Mouse (Mus musculus): ENCODE measurements around the gene Zfp811. TPM values are rescaled to one million over a fixed set of nuclear protein-coding genes. Genes with fewer than 3 reads are reported as not detected.

The Zfp811 gene
- total and polyA plus RNA-seq, 3 experiments = 0.06 to 0.23 (median 0.18) TPM

GRCm38 (mm10) chr17:32789244-32789643 lies 20.5 kb downstream of the Zfp811 start:
- no peak for DNase-seq
- Histone ChIP-seq H3K4me3 (no peak overlapping the region), H3K4me1 (ENCODE audit: control insufficient read depth, insufficient read depth, low read length) (peaks cover 9% of the 10 kb centered on the region), H3K27ac (no peak overlapping the region), H3K27me3 (ENCODE audit: control insufficient read depth, insufficient read depth, low read length) (no peaks in the 10 kb centered on the region), H3K36me3 (ENCODE audit: control insufficient read depth, insufficient read depth, low read length) (peaks cover 16% of the 10 kb centered on the region), H3K79me2 (replicated peaks; ENCODE audit: control insufficient read depth, insufficient read depth, low read length) (peaks cover 7% of the 10 kb centered on the region), H3K9ac (ENCODE audit: low read depth, low read length) (no peak overlapping the region)
- intact Hi-C loops (cut with DNase I) = loop anchor here (2.0 to 10.0 kb wide), 3 partner anchors 42 to 306 kb away; partner anchors contain the start of genes Cyp4f13 and Zfp799
- TF ChIP-seq EP300 (IDR thresholded peaks at IDR 0.05; ENCODE audit: insufficient read depth, low read depth, low read length) (no peak), CTCF (IDR thresholded peaks at IDR 0.05) (no peak), POLR2A (IDR thresholded peaks at IDR 0.05; ENCODE audit: insufficient read depth, low read depth, low read length) (no peak)
- WGBS = 73% methylated on average over 8 of the region's 8 CpGs

- WGBS = 6% methylated on average over 9 of the region's 9 CpGs
- Histone ChIP-seq H3K27me3 (ENCODE audit: control insufficient read depth, insufficient read depth, low read length) (no peaks in the 10 kb centered on the region), H3K27ac (no peak overlapping the region), H3K4me1 (ENCODE audit: control insufficient read depth, insufficient read depth, low read length) (peaks cover 10% of the 10 kb centered on the region), H3K36me3 (ENCODE audit: control insufficient read depth, insufficient read depth, low read length) (peaks cover 18% of the 10 kb centered on the region), H3K9ac (ENCODE audit: low read depth, low read length) (no peak overlapping the region), H3K4me3 (peak overlapping the region; percentile 90), H3K79me2 (replicated peaks; ENCODE audit: control insufficient read depth, insufficient read depth, low read length) (peaks cover 11% of the 10 kb centered on the region)
- intact Hi-C loops (cut with DNase I) = loop anchor here (2.0 to 10.0 kb wide), 3 partner anchors 42 to 306 kb away; partner anchors contain the start of genes Cyp4f13 and Zfp799
- TF ChIP-seq POLR2A (IDR thresholded peaks at IDR 0.05; ENCODE audit: insufficient read depth, low read depth, low read length) (no peak), CTCF (IDR thresholded peaks at IDR 0.05) (no peak), EP300 (IDR thresholded peaks at IDR 0.05; ENCODE audit: insufficient read depth, low read depth, low read length) (no peak)
- no peak for DNase-seq
These were observed 21.2 kb downstream of the Zfp811 start for GRCm38 (mm10) chr17:32788576-32788975.

- H3K4me3 ChIP-seq = peak within 1 kb of the TSS; percentile 90
- peak within 1 kb of the TSS; percentile 91 for H3K9ac ChIP-seq (ENCODE audit: low read depth, low read length)
- DNase-seq = peak; percentile 85 to 91
- peaks cover 21% of the 10 kb centered on the region for H3K36me3 ChIP-seq (ENCODE audit: control insufficient read depth, insufficient read depth, low read length)
- H3K27me3 ChIP-seq (ENCODE audit: control insufficient read depth, insufficient read depth, low read length) = no peaks in the 10 kb centered on the region
- intact Hi-C loops (cut with DNase I) = loop anchor here (2.0 to 10.0 kb wide), 3 partner anchors 43 to 307 kb away; partner anchors contain the start of genes Cyp4f13 and Zfp799
- WGBS = 0% methylated on average over 22 of the region's 22 CpGs
- H3K79me2 ChIP-seq (replicated peaks; ENCODE audit: control insufficient read depth, insufficient read depth, low read length) = peaks cover 13% of the 10 kb centered on the region
- TF ChIP-seq POLR2A (IDR thresholded peaks at IDR 0.05; ENCODE audit: insufficient read depth, low read depth, low read length) (peak; percentile 93), CTCF (IDR thresholded peaks at IDR 0.05) (no peak)
- peaks cover 10% of the 10 kb centered on the region for H3K4me1 ChIP-seq (ENCODE audit: control insufficient read depth, insufficient read depth, low read length)
- peak within 1 kb of the TSS; percentile 91 for H3K27ac ChIP-seq
These were observed 21.6 kb downstream of the Zfp811 start, which contains the start of gene Zfp871 for GRCm38 (mm10) chr17:32788094-32788559. Zfp871 (minus strand) TSS chr17:32788287.

- intact Hi-C loops (cut with DNase I) = loop anchor here (1.0 to 10.0 kb wide), 4 partner anchors 43 to 307 kb away; partner anchors contain the start of genes Cyp4f13, Zfp799 and Zfp870
- Histone ChIP-seq H3K79me2 (replicated peaks; ENCODE audit: control insufficient read depth, insufficient read depth, low read length) (peaks cover 13% of the 10 kb centered on the region), H3K9ac (ENCODE audit: low read depth, low read length) (peak overlapping the region; percentile 91), H3K27ac (peak overlapping the region; percentile 91), H3K4me3 (peak overlapping the region; percentile 90), H3K4me1 (ENCODE audit: control insufficient read depth, insufficient read depth, low read length) (peaks cover 10% of the 10 kb centered on the region), H3K36me3 (ENCODE audit: control insufficient read depth, insufficient read depth, low read length) (peaks cover 21% of the 10 kb centered on the region), H3K27me3 (ENCODE audit: control insufficient read depth, insufficient read depth, low read length) (no peaks in the 10 kb centered on the region)
- TF ChIP-seq EP300 (IDR thresholded peaks at IDR 0.05; ENCODE audit: insufficient read depth, low read depth, low read length) = no peak
- TF ChIP-seq POLR2A (IDR thresholded peaks at IDR 0.05; ENCODE audit: insufficient read depth, low read depth, low read length) = no peak
- TF ChIP-seq CTCF (IDR thresholded peaks at IDR 0.05) = no peak
- DNase-seq = no peak
- under 1% methylated on average over 31 of the region's 31 CpGs for WGBS
These were observed 22.2 kb downstream of the Zfp811 start for GRCm38 (mm10) chr17:32787436-32788093.

DNA sequence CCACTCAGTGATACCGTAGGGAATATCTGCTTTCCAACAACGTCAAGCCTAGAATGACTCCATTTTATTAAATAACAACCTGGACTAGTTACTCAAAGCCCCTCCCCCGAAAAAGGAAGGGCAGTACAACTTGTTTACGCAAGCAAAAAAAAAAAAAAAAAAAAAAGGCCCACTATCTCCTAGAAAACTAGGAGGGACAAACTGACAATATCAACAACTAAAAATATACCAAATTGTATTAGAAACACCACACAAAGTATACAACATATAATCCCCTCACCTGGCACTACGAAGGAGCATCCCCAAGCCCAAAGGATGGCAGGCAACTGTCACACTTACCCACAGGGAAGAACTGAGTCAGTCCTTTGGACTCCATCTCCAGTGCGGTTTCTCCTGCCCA lies 22.8 kb downstream of the Zfp811 start:
- H3K9ac ChIP-seq (ENCODE audit: low read depth, low read length) = peak overlapping the region; percentile 21
- TF ChIP-seq POLR2A (IDR thresholded peaks at IDR 0.05; ENCODE audit: insufficient read depth, low read depth, low read length) = no peak
- TF ChIP-seq CTCF (IDR thresholded peaks at IDR 0.05) = no peak
- no peak for TF ChIP-seq EP300 (IDR thresholded peaks at IDR 0.05; ENCODE audit: insufficient read depth, low read depth, low read length)
- no peaks in the 10 kb centered on the region for H3K27me3 ChIP-seq (ENCODE audit: control insufficient read depth, insufficient read depth, low read length)
- H3K4me3 ChIP-seq = peak overlapping the region; percentile 90
- WGBS = 23% methylated on average over 6 of the region's 6 CpGs
- H3K27ac ChIP-seq = no peak overlapping the region
- H3K4me1 ChIP-seq (ENCODE audit: control insufficient read depth, insufficient read depth, low read length) = peaks cover 10% of the 10 kb centered on the region
- peaks cover 21% of the 10 kb centered on the region for H3K36me3 ChIP-seq (ENCODE audit: control insufficient read depth, insufficient read depth, low read length)
- no peak for DNase-seq
- H3K79me2 ChIP-seq (replicated peaks; ENCODE audit: control insufficient read depth, insufficient read depth, low read length) = peaks cover 13% of the 10 kb centered on the region
- intact Hi-C loops (cut with DNase I) = loop anchor here (1.0 to 10.0 kb wide), 3 partner anchors 104 to 308 kb away; partner anchors contain the start of genes Cyp4f13 and Zfp870

- intact Hi-C loops (cut with DNase I) = loop anchor here (5.0 to 10.0 kb wide), 2 partner anchors 162 to 309 kb away; partner anchors contain the start of gene Cyp4f13
- no peak overlapping the region for H3K27ac ChIP-seq
- no peak overlapping the region for H3K9ac ChIP-seq (ENCODE audit: low read depth, low read length)
- TF ChIP-seq EP300 (IDR thresholded peaks at IDR 0.05; ENCODE audit: insufficient read depth, low read depth, low read length) (no peak), CTCF (IDR thresholded peaks at IDR 0.05) (no peak), POLR2A (IDR thresholded peaks at IDR 0.05; ENCODE audit: insufficient read depth, low read depth, low read length) (no peak)
- H3K4me1 ChIP-seq (ENCODE audit: control insufficient read depth, insufficient read depth, low read length) = peaks cover 10% of the 10 kb centered on the region
- peaks cover 16% of the 10 kb centered on the region for H3K79me2 ChIP-seq (replicated peaks; ENCODE audit: control insufficient read depth, insufficient read depth, low read length)
- no peak for DNase-seq
- 77% methylated on average over 3 of the region's 3 CpGs for whole genome bisulfite sequencing
- H3K27me3 ChIP-seq (ENCODE audit: control insufficient read depth, insufficient read depth, low read length) = no peaks in the 10 kb centered on the region
- no peak overlapping the region for H3K4me3 ChIP-seq
- H3K36me3 ChIP-seq (ENCODE audit: control insufficient read depth, insufficient read depth, low read length) = peaks cover 23% of the 10 kb centered on the region
These were observed 24.1 kb downstream of the Zfp811 start for GRCm38 (mm10) chr17:32785656-32786055.

Measured in heart, adult 2 months (tissue).